Mouse (Mus musculus): ENCODE data around the gene Muc3. TPM values are rescaled to one million over a fixed set of nuclear protein-coding genes. Genes with fewer than 3 reads are reported as not detected.

Muc3 gene
- polyA plus RNA-seq (2021; fragmentation: Nextera tagmentation), result not detected in 2 replicates
- long read RNA-seq, experiment 1, result 0 reads
- long read RNA-seq, experiment 2, result 0 reads

DNA sequence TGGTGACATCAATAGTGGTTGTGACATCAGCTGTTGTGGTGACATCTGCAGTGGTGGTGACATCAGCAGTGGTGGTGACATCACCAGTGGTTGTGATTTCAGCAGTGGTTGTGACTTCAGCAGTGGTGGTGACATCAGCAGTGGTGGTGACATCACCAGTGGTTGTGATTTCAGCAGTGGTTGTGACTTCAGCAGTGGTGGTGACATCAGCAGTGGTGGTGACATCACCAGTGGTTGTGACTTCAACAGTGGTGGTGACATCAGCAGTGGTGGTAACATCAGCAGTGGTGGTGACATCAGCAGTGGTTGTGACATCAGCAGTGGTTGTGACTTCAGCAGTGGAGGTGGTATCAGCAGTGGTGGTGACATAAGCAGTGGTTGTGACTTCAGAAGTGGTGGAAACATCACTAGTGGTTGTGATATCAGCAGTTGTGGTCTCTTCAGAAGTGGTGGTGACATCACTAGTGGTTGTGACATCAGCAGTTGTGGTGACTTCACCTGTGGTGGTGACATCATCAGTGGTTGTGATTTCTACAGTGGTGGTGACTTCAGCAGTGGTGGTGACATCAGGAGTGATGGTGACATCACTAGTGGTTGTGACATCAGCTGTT is at the start of gene Muc3:
Gene Muc3, minus strand, starts transcription at position 51 of the 611 bp plus-strand sequence.

DNA sequence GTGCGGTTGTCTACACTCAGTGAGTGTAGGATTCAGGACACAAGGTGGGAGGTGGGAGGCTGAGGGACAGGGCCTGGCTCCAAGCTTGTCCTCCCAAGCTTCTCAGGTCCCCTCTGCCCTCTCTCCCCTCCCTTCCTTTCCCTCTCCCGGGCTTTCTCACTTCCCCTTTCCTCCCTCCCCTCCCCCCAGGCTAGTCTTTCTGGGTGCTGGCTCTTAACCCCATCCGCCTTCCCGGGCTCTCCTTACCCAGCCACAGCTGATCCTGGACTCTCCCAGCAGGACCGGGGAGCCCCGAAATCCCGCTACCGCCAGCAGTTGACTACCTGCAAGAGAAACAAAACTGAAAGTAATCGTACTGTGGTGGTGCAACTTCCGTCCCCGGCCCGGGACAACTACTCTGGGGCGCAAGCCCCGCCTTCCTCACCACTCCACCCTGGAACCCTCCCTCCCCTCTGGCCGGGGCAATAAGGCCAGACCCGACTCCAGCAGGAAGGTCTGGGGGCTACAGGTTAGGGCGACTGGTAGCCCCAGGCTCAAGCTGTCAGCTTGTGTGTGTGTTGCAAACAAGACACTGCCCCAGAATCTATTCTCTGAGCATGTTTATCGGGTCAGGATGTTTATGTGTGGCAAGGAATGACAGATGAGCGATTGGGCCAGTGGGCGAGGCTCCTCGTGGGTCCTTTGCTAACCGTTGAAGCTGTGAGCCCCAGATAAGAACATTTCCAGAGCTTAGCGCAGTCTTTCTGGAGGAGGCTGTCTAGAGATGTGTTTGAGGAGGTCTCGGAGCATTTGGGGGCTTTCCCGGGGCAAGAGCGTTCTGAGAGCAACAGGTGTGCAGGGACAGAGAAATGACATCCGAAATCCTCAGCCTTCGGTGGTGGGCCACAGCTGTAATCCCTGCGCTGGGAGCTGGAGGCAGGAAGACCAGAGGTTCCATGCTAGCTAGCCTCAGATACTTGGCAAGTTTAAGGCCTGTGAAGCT is 33.0 kb downstream of the Muc3 start, which contains the start of gene Trim56:
Gene Trim56, minus strand, starts transcription at position 344 of the 982 bp plus-strand sequence.

Other genes starting within 250 kb of the Muc3 start
- 70.1 and 118 TPM in 2 replicates for gene Ift22, start 241.2 kb downstream of the Muc3 start, polyA plus RNA-seq (2021; fragmentation: Nextera tagmentation)
- 557 and 619 TPM in 2 replicates for gene Fis1, start 196.0 kb downstream of the Muc3 start, polyA plus RNA-seq (2021; fragmentation: Nextera tagmentation)
- 0.05 TPM in 1 of 2 replicates, not detected in the other for gene Cldn15, start 182.7 kb downstream of the Muc3 start, polyA plus RNA-seq (2021; fragmentation: Nextera tagmentation)
- gene Plod3, start 162.3 kb downstream of the Muc3 start, polyA plus RNA-seq (2021; fragmentation: Nextera tagmentation), result 11.7 and 12.9 TPM in 2 replicates
- gene Znhit1, start 161.3 kb downstream of the Muc3 start, polyA plus RNA-seq (2021; fragmentation: Nextera tagmentation), result 183 and 217 TPM in 2 replicates
- gene Vgf, start 122.9 kb downstream of the Muc3 start, polyA plus RNA-seq (2021; fragmentation: Nextera tagmentation), result 12.8 and 33.4 TPM in 2 replicates
- 561 and 626 TPM in 2 replicates for gene Ap1s1, start 103.2 kb downstream of the Muc3 start, polyA plus RNA-seq (2021; fragmentation: Nextera tagmentation)
- 0.10 and 0.27 TPM in 2 replicates for gene Serpine1, start 77.1 kb downstream of the Muc3 start, polyA plus RNA-seq (2021; fragmentation: Nextera tagmentation)
- 0.25 and 3.2 TPM in 2 replicates for gene Trim56, start 33.1 kb downstream of the Muc3 start, polyA plus RNA-seq (2021; fragmentation: Nextera tagmentation)
- gene Muc3a, start 63.1 kb upstream of the Muc3 start, polyA plus RNA-seq (2021; fragmentation: Nextera tagmentation), result 0.20 and 0.25 TPM in 2 replicates
- 28.0 and 30.3 TPM in 2 replicates for gene Ache, start 138.2 kb upstream of the Muc3 start, polyA plus RNA-seq (2021; fragmentation: Nextera tagmentation)
- gene Ufsp1, start 145.3 kb upstream of the Muc3 start, polyA plus RNA-seq (2021; fragmentation: Nextera tagmentation), result 13.8 and 13.9 TPM in 2 replicates
- 14.9 and 26.1 TPM in 2 replicates for gene Srrt, start 158.4 kb upstream of the Muc3 start, polyA plus RNA-seq (2021; fragmentation: Nextera tagmentation)
- gene Trip6, start 165.1 kb upstream of the Muc3 start, polyA plus RNA-seq (2021; fragmentation: Nextera tagmentation), result 3.5 and 3.6 TPM in 2 replicates
- 4.4 and 7.1 TPM in 2 replicates for gene Slc12a9, start 184.3 kb upstream of the Muc3 start, polyA plus RNA-seq (2021; fragmentation: Nextera tagmentation)
- gene Ephb4, start 200.8 kb upstream of the Muc3 start, polyA plus RNA-seq (2021; fragmentation: Nextera tagmentation), result 1.2 and 1.8 TPM in 2 replicates